Mouse (Mus musculus): ENCODE results near the gene Gm266. TPM values are rescaled to one million over a fixed set of nuclear protein-coding genes. Genes with fewer than 3 reads are reported as not detected.

Gene Gm266
- polyA plus RNA-seq, 1 experiment from 2014 or later, result 1.9 TPM

DNA sequence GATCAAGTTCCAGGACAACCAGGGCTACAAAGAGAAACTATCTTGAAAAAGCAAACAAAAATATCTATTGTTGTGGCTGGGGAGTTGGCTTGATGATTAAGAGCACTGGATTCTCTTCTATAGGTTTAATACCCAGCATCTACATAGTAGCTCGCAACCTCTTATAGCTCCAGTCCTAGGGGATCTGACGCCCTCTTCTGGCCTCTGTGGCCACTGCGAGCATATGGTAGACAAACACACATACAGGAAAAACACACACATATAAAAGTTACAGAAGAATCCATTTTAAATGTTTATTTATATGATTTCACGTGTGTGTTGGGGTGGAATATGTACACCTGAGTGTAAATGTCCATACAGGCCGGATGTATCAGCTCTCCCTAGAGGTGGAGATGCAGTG lies 21.4 kb upstream of the Gm266 start:
- no peak overlapping the region for H3K4me2 ChIP-seq (replicated peaks; ENCODE audit: low read depth, low read length)
- H3K27ac ChIP-seq (ENCODE audit: low read length), result no peak overlapping the region
- H3K9me3 ChIP-seq (ENCODE audit: low read length), result no peaks in the 10 kb centered on the region
- TF ChIP-seq EP300 (IDR thresholded peaks at IDR 0.05), result no peak
- TF ChIP-seq CTCF (IDR thresholded peaks at IDR 0.05), result 0 out of 2 replicates have a peak, but pooled peaks have one; percentile 12
- H3K27me3 ChIP-seq (replicated peaks; ENCODE audit: insufficient read depth, low read length), result no peaks in the 10 kb centered on the region
- 56% methylated on average over 5 of the region's 5 CpGs for WGBS
- no peak for ATAC-seq
- DNase-seq (ENCODE audit: low spot score), result no peak
- no peak overlapping the region for H3K9ac ChIP-seq (replicated peaks; ENCODE audit: low read depth)
- H3K36me3 ChIP-seq (ENCODE audit: insufficient read depth, low read length), result no peaks in the 10 kb centered on the region
- H3K4me1 ChIP-seq (ENCODE audit: insufficient read depth, low read depth, low read length), result no peaks in the 10 kb centered on the region
- H3K4me3 ChIP-seq (ENCODE audit: low read depth, low read length), result no peak overlapping the region

DNA sequence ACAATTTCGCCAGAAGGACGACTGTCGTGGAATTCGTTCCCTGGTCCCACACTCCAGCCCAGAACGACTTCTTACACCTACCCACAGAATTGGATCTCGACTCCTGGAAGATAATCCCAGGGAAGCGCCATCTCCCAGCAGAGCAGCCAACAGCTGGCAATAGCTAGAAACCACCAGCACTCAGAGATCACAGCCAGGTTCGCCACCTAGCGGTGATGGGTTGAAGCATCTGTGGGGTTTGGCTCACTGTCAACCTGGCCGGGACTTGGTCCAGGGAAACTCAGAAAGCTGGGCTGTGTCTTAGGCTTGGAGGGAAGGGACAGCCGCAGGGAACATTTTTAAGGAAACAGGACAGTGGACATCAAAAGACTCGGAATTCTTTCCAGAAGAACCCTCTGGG lies 19.3 kb upstream of the Gm266 start:
- ATAC-seq, result peak; percentile 79
- no peak for TF ChIP-seq EP300 (IDR thresholded peaks at IDR 0.05)
- TF ChIP-seq CTCF (IDR thresholded peaks at IDR 0.05), result peak; percentile 95

DNA sequence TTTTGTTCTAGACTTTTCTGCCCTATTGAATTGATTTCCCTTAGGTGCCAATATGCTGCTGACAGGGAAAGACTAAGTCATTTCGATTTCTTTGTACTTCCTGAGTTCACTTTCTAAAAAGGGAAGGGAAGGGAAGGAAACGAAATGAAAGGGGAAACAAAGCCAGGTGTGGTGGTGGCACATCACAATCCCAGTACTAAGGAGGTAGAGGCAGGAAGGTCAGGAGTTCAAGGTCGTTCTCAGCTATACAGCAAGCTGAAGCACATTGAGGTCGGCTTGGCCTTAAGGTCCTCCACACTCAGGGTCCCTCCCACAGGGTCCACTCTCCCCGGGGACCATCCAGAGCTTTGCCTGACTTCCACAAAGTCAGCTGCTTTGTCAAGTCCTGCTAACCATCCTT lies 17.9 kb upstream of the Gm266 start:
- no peak for TF ChIP-seq EP300 (IDR thresholded peaks at IDR 0.05)
- TF ChIP-seq CTCF (IDR thresholded peaks at IDR 0.05), result no peak
- no peak for ATAC-seq
- no peak for DNase-seq (ENCODE audit: low spot score)
- H3K4me2 ChIP-seq (replicated peaks; ENCODE audit: low read depth, low read length), result no peak overlapping the region
- WGBS, result 48% methylated on average over 5 of the region's 5 CpGs
- H3K36me3 ChIP-seq (ENCODE audit: insufficient read depth, low read length), result no peaks in the 10 kb centered on the region
- no peak overlapping the region for H3K27ac ChIP-seq (ENCODE audit: low read length)
- no peak overlapping the region for H3K4me3 ChIP-seq (ENCODE audit: low read depth, low read length)
- H3K9ac ChIP-seq (replicated peaks; ENCODE audit: low read depth), result no peak overlapping the region
- H3K27me3 ChIP-seq (replicated peaks; ENCODE audit: insufficient read depth, low read length), result no peaks in the 10 kb centered on the region
- no peaks in the 10 kb centered on the region for H3K9me3 ChIP-seq (ENCODE audit: low read length)
- no peaks in the 10 kb centered on the region for H3K4me1 ChIP-seq (ENCODE audit: insufficient read depth, low read depth, low read length)

More for the DNA sequence above, 19.3 kb upstream of the Gm266 start:
- H3K9me3 ChIP-seq (ENCODE audit: low read length), result no peaks in the 10 kb centered on the region
- H3K36me3 ChIP-seq (ENCODE audit: insufficient read depth, low read length), result no peaks in the 10 kb centered on the region
- H3K4me3 ChIP-seq (ENCODE audit: low read depth, low read length), result no peak overlapping the region
- peak overlapping the region; percentile 17; the same call in 1 of the 2 replicates for H3K4me2 ChIP-seq (replicated peaks; ENCODE audit: low read depth, low read length)
- H3K27me3 ChIP-seq (replicated peaks; ENCODE audit: insufficient read depth, low read length), result no peaks in the 10 kb centered on the region
- H3K27ac ChIP-seq (ENCODE audit: low read length), result no peak overlapping the region
- WGBS, result 3% methylated on average over 12 of the region's 12 CpGs
- peak; percentile 85 for DNase-seq (ENCODE audit: low spot score)
- no peak overlapping the region for H3K9ac ChIP-seq (replicated peaks; ENCODE audit: low read depth)
- no peaks in the 10 kb centered on the region for H3K4me1 ChIP-seq (ENCODE audit: insufficient read depth, low read depth, low read length)

DNA sequence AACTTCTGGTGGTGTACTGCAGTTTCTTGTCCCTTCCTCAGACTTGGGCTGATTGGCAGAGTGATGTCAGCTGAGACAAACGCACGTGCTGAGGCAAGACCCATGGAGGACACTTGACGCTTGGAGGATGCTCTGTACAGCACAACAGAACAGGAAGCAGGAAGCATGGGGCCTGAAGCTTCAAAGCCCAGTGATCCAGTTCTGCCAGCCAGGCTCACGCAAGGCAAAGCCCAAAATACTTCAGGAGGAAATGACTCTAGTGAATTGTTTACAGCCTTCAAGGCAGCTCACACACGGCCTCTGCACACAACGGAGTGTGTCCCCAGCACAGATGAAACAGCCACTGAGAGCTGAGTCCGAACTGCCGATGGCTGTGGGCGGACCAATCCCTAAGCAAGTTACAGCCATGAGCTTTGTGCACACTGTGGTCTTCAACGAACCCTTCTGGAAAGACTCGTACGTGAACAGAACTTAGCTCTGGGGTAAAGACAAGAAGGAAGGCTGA lies 17.5 kb upstream of the Gm266 start:
- TF ChIP-seq CTCF (IDR thresholded peaks at IDR 0.05) (no peak), EP300 (IDR thresholded peaks at IDR 0.05) (no peak)
- Histone ChIP-seq H3K36me3 (ENCODE audit: insufficient read depth, low read length) (no peaks in the 10 kb centered on the region), H3K27me3 (replicated peaks; ENCODE audit: insufficient read depth, low read length) (no peaks in the 10 kb centered on the region), H3K4me1 (ENCODE audit: insufficient read depth, low read depth, low read length) (no peaks in the 10 kb centered on the region), H3K4me2 (replicated peaks; ENCODE audit: low read depth, low read length) (no peak overlapping the region), H3K9ac (replicated peaks; ENCODE audit: low read depth) (no peak overlapping the region), H3K27ac (ENCODE audit: low read length) (no peak overlapping the region), H3K9me3 (ENCODE audit: low read length) (no peaks in the 10 kb centered on the region), H3K4me3 (ENCODE audit: low read depth, low read length) (no peak overlapping the region)
- DNase-seq (ENCODE audit: low spot score) (no peak), ATAC-seq (peak; percentile 54)
- WGBS, result 45% methylated on average over 12 of the region's 12 CpGs

DNA sequence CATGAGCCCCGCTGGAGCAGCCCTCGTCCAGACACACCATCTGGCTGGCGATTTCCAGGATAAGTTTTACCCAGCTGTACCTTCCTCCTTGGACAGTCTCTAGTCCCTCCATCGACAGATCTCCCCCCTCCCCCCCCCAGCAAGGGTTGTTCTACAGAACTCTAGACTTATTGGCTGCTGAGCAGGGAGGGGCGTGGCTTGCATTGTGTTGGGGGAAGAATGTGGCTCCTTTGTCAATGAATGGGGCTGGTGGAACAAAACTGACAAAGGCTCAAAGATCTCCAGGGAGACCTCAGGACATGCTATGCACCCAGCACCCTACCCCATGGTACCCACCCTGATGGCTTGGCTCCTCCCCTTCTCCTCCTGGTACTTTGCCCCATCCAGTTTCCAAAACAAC lies 15.1 kb upstream of the Gm266 start:
- no peak overlapping the region for H3K27ac ChIP-seq (ENCODE audit: low read length)
- no peak overlapping the region for H3K4me3 ChIP-seq (ENCODE audit: low read depth, low read length)
- TF ChIP-seq EP300 (IDR thresholded peaks at IDR 0.05) (no peak), CTCF (IDR thresholded peaks at IDR 0.05) (no peak)
- no peaks in the 10 kb centered on the region for H3K27me3 ChIP-seq (replicated peaks; ENCODE audit: insufficient read depth, low read length)
- DNase-seq (ENCODE audit: low spot score), result no peak
- H3K9me3 ChIP-seq (ENCODE audit: low read length), result no peaks in the 10 kb centered on the region
- H3K4me1 ChIP-seq (ENCODE audit: insufficient read depth, low read depth, low read length), result no peaks in the 10 kb centered on the region
- H3K36me3 ChIP-seq (ENCODE audit: insufficient read depth, low read length), result no peaks in the 10 kb centered on the region
- H3K4me2 ChIP-seq (replicated peaks; ENCODE audit: low read depth, low read length), result no peak overlapping the region
- no peak overlapping the region for H3K9ac ChIP-seq (replicated peaks; ENCODE audit: low read depth)
- no peak for ATAC-seq
- 45% methylated on average over 5 of the region's 5 CpGs for WGBS

DNA sequence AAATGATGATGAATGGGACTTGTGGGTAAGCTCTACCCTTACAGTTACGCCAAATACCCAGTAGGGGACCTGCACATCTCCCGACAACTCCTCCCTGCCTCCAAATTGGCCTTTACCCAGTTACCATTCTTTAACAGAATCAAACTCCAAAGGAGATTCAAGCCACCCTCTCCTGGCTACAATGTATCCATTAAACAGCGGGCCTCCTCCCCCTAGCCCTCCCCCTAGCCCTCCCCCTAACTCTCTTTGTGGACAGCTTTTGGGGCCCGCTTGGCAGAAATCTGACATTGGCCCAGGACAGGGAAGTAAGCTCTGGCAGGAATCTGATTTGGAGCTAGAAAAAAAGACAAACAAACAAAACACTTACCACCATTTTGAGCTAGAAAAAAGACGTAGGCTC lies 14.0 kb upstream of the Gm266 start:
- DNase-seq (ENCODE audit: low spot score) (no peak), ATAC-seq (no peak)
- Histone ChIP-seq H3K27me3 (replicated peaks; ENCODE audit: insufficient read depth, low read length) (no peaks in the 10 kb centered on the region), H3K36me3 (ENCODE audit: insufficient read depth, low read length) (no peaks in the 10 kb centered on the region), H3K9me3 (ENCODE audit: low read length) (no peaks in the 10 kb centered on the region), H3K4me2 (replicated peaks; ENCODE audit: low read depth, low read length) (no peak overlapping the region), H3K4me3 (ENCODE audit: low read depth, low read length) (no peak overlapping the region), H3K4me1 (ENCODE audit: insufficient read depth, low read depth, low read length) (no peaks in the 10 kb centered on the region), H3K27ac (ENCODE audit: low read length) (no peak overlapping the region), H3K9ac (replicated peaks; ENCODE audit: low read depth) (no peak overlapping the region)
- TF ChIP-seq CTCF (IDR thresholded peaks at IDR 0.05) (no peak), EP300 (IDR thresholded peaks at IDR 0.05) (no peak)
- WGBS, result 57% methylated on average over 5 of the region's 5 CpGs

DNA sequence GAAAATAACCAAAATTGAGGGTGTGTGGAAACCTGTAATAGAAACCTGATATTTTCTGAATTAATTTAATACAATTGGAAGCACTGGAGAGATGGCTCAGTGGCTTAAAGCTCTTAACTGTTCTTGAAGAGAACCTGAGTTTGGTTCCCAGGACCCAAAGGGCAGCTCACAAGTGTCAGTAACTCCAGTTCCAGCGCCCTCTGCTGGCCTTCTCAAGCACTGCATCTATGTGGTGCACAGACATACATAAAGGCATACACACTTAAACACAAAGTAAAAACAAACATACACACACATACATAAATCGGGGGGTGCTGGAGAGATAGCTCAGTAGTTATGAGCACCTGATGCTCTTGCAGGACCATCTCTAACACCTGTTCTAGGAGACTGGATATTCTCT lies 11.5 kb upstream of the Gm266 start:
- H3K27ac ChIP-seq (ENCODE audit: low read length), result no peak overlapping the region
- TF ChIP-seq EP300 (IDR thresholded peaks at IDR 0.05) (no peak), CTCF (IDR thresholded peaks at IDR 0.05) (peak; percentile 50)
- no peak overlapping the region for H3K4me2 ChIP-seq (replicated peaks; ENCODE audit: low read depth, low read length)
- 56% methylated on average over 2 of the region's 2 CpGs for WGBS
- no peaks in the 10 kb centered on the region for H3K4me1 ChIP-seq (ENCODE audit: insufficient read depth, low read depth, low read length)
- H3K27me3 ChIP-seq (replicated peaks; ENCODE audit: insufficient read depth, low read length), result no peaks in the 10 kb centered on the region
- H3K36me3 ChIP-seq (ENCODE audit: insufficient read depth, low read length), result no peaks in the 10 kb centered on the region
- no peak overlapping the region for H3K9ac ChIP-seq (replicated peaks; ENCODE audit: low read depth)
- H3K4me3 ChIP-seq (ENCODE audit: low read depth, low read length), result no peak overlapping the region
- ATAC-seq, result no peak
- DNase-seq (ENCODE audit: low spot score), result no peak
- no peaks in the 10 kb centered on the region for H3K9me3 ChIP-seq (ENCODE audit: low read length)
